Mouse (Mus musculus) small intestine, adult 2 months (tissue): ENCODE results near the gene Mylk3. TPM values are rescaled to one million over a fixed set of nuclear protein-coding genes. Genes with fewer than 3 reads are reported as not detected.
A peak's percentile ranks its signal among the peaks of the same experiment; 100 is the strongest.

ENCODE experiments used
- H3K27ac ChIP-seq: fragments of 200-500 bp; 2 replicates; pipeline ENCODE4 v1.5.1; 2012; ENCODE audit warnings: low read depth, low read length, control low read depth, inconsistent platforms; ENCODE audit not compliant: insufficient read depth
- H3K27me3 ChIP-seq: fragments of 200-500 bp; 2 replicates; pipeline ENCODE4 v1.6.1; 2012; ENCODE audit warnings: mild to moderate bottlenecking, moderate library complexity, low read length, inconsistent platforms; ENCODE audit not compliant: control insufficient read depth, insufficient read depth
- H3K36me3 ChIP-seq: fragments of 200-500 bp; 2 replicates; pipeline ENCODE4 v1.6.1; 2012; ENCODE audit warnings: mild to moderate bottlenecking, low read length, control low read depth, inconsistent platforms; ENCODE audit not compliant: control insufficient read depth, insufficient read depth
- H3K4me1 ChIP-seq: fragments of 200-500 bp; 2 replicates; pipeline ENCODE4 v1.6.1; 2012; ENCODE audit warnings: low read length, inconsistent platforms, mixed read lengths; ENCODE audit not compliant: control insufficient read depth, insufficient read depth, insufficient read length
- H3K4me3 ChIP-seq: fragments of 200-500 bp; 2 replicates; pipeline ENCODE4 v1.5.1; 2012; ENCODE audit warnings: low read depth, mild to moderate bottlenecking, control low read depth, inconsistent platforms, low read length, moderate library complexity
- CTCF ChIP-seq: fragments of 200-500 bp; IDR thresholded peaks from 2 replicates; pipeline ENCODE4 v1.5.1; 2012; ENCODE audit warnings: low read depth, mild to moderate bottlenecking, control low read depth, inconsistent platforms, low read length, moderate library complexity, mixed read lengths; ENCODE audit not compliant: insufficient replicate concordance, insufficient read length; ENCODE audit errors: extremely low read depth
- POLR2A ChIP-seq: fragments of 200-500 bp; IDR thresholded peaks from 2 replicates; pipeline ENCODE4 v1.6.1; 2012; ENCODE audit warnings: low read depth, mild to moderate bottlenecking, control low read depth, inconsistent platforms, low read length, moderate library complexity
- WGBS: fragments of 180-500 bp; shearing (Covaris S2); methylation state at CpG from one replicate; pipeline ENCODE4 v1.1.7; 2018; 5-methylcytosine and 5-hydroxymethylcytosine counted together
- polyA plus RNA-seq: library from polyadenylated mRNA; depleted of rRNA; stranded (reverse); fragments of >200 nt; gene quantifications from 2 replicates; pipeline ENCODE4 v1.2.3, GENCODE M21; 2012; rRNA removed

The Mylk3 gene
- polyA plus RNA-seq, 1 experiment, result not detected

GRCm38 (mm10) chr8:85302931-85303330, 83.2 kb downstream of the Mylk3 start:
- H3K27ac ChIP-seq, result no peak overlapping the region
- no peak overlapping the region for H3K4me3 ChIP-seq
- H3K36me3 ChIP-seq, result peaks cover 22% of the 10 kb centered on the region
- WGBS, result 80% methylated on average over 3 of the region's 3 CpGs
- H3K4me1 ChIP-seq, result no peaks in the 10 kb centered on the region; the same call in 1 of the 2 replicates
- no peaks in the 10 kb centered on the region for H3K27me3 ChIP-seq
- TF ChIP-seq CTCF, result no peak
- TF ChIP-seq POLR2A, result no peak

DNA sequence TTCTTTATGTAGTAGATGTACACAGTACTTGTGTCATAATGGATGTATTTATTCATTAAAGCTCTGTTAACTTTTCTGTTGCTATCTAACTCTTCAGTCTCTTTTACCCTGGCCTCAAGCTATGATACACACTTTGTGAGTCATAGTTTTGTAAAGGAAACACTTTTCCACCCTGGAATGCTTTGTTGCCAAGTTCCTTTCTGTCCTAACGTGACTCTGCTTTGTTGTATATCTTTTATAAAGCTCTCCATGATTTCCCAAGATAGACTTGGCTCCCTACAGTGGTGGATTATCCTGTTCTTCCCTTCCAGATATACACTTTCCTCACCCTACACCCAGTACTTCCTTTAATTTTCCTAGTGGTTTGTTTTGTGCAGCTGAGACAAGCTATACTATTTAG, 84.2 kb downstream of the Mylk3 start:
- Histone ChIP-seq H3K27ac (no peak overlapping the region), H3K36me3 (peaks cover 18% of the 10 kb centered on the region), H3K27me3 (no peaks in the 10 kb centered on the region), H3K4me1 (no peaks in the 10 kb centered on the region; the same call in 1 of the 2 replicates), H3K4me3 (no peak overlapping the region)
- no peak for TF ChIP-seq CTCF
- TF ChIP-seq POLR2A, result no peak
- WGBS, result 26% methylated on average over 1 of the region's 1 CpGs

DNA sequence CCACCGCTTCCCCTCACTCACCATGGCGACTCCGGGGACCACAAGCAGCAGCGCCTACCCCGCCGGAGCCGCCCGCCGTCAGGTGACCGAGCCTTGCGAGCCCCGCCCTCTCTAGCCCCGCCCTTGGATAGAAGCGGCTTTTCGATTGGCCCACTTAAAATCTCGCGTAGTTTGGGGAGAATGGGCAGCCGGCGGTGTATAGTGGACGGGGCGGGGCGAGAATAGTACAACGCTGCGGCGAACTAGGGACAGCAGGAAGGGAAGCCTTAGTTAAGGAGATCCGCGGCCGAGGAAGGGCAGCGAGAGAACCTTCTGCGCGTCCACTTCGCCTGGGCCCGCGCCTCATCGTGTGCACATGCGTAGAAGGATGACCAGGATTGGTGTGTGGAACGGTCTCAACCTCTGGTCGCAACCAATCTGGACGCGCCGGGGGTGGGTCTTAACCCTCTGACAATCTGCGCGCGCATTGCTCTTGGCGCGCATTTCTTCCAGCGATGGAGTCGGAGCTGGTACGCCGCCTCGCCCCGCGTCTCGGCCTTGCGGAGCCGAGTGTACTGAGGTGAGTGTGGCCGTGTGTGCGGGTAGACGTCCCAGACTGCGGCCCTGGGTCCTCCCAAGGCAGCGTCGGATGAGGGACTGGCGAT, 86.6 kb downstream of the Mylk3 start, which contains the start of the genes Orc6 and Vps35:
TSS of gene Orc6 (plus strand) at position 199 of the 644 bp plus-strand sequence.
TSS of gene Vps35 (minus strand) at position 369 of the 644 bp plus-strand sequence.
- WGBS, result under 1% methylated on average over 63 of the region's 63 CpGs
- H3K36me3 ChIP-seq, result peaks cover 8% of the 10 kb centered on the region
- peak within 1 kb of the TSS; percentile 100 for H3K27ac ChIP-seq
- no peaks in the 10 kb centered on the region for H3K27me3 ChIP-seq
- H3K4me3 ChIP-seq, result peak within 1 kb of the TSS; percentile 96
- no peaks in the 10 kb centered on the region; the same call in 1 of the 2 replicates for H3K4me1 ChIP-seq
- TF ChIP-seq CTCF (no peak), POLR2A (peak; percentile 66)

- H3K4me1 ChIP-seq, result no peaks in the 10 kb centered on the region; the same call in 1 of the 2 replicates
- no peaks in the 10 kb centered on the region for H3K27me3 ChIP-seq
- H3K36me3 ChIP-seq, result peaks cover 7% of the 10 kb centered on the region
- H3K4me3 ChIP-seq, result peak overlapping the region; percentile 96
- WGBS, result under 1% methylated on average over 53 of the region's 53 CpGs
- no peak for TF ChIP-seq CTCF
- TF ChIP-seq POLR2A, result no peak
- H3K27ac ChIP-seq, result peak overlapping the region; percentile 47
These were observed 87.3 kb downstream of the Mylk3 start for GRCm38 (mm10) chr8:85298600-85299433.

GRCm38 (mm10) chr8:85286846-85287245, 99.3 kb downstream of the Mylk3 start:
- Histone ChIP-seq H3K27ac (no peak overlapping the region), H3K27me3 (no peaks in the 10 kb centered on the region), H3K4me3 (no peak overlapping the region), H3K4me1 (no peaks in the 10 kb centered on the region), H3K36me3 (peaks cover 44% of the 10 kb centered on the region)
- TF ChIP-seq POLR2A, result no peak
- no peak for TF ChIP-seq CTCF
- 79% methylated on average over 1 of the region's 1 CpGs for WGBS

Other genes with a start within 250 kb of the Mylk3 start
- not detected in 2 replicates for gene Cks1brt, start 234.4 kb downstream of the Mylk3 start, polyA plus RNA-seq
- not detected in 2 replicates for gene Olfr371, start 160.4 kb downstream of the Mylk3 start, polyA plus RNA-seq
- gene Orc6, start 86.7 kb downstream of the Mylk3 start, polyA plus RNA-seq, result 2.1 and 3.2 TPM in 2 replicates
- gene Vps35, start 86.5 kb downstream of the Mylk3 start, polyA plus RNA-seq, result 2.2 and 3.4 TPM in 2 replicates
- gene 4921524J17Rik, start 46.5 kb upstream of the Mylk3 start, polyA plus RNA-seq, result 0.72 and 1.3 TPM in 2 replicates
- gene Gpt2, start 106.2 kb upstream of the Mylk3 start, polyA plus RNA-seq, result 11.3 and 15.0 TPM in 2 replicates
- 5.4 and 10.3 TPM in 2 replicates for gene Dnaja2, start 169.0 kb upstream of the Mylk3 start, polyA plus RNA-seq